In the genomic region with DNA sequence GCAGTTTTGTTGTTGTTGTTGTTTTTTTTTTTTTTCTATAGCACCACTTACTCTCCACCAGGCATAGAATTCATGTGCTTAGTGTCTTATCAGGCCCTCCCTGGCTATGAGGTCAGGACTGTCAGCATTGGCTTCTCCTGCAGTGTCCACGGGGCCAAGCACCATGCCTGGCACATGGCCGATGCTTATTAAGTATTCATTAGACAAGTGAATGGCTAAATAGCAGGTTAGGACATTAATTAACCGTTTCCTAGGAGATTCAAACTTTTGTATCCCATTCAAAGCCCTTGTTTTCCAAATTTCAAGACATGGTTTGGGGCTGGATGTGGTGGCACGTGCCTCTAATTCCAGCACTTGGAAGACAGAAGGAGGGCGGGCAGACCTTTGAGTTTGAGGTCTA, we compare ENCODE assay signal across 8 mouse cellular contexts. TPM values are rescaled to one million over a fixed set of nuclear protein-coding genes. Genes with fewer than 3 reads are reported as not detected.
DNase-seq lines count a peak whose midpoint lies in the region; ATAC-seq and TF ChIP-seq lines count a peak whose summit lies in the region.
"Had no signal": no experiment of that assay in that cellular context is flagged by ENCODE, and none has a peak within 500 bp of the region (broad histone marks: within the 10 kb centered on the region; RNA-seq: fewer than 3 reads in every experiment).

No protein-coding gene starts in this region.

- TF ChIP-seq EP300 in lung, postnatal 0 days (IDR thresholded peaks at IDR 0.05): no peak

- no peak overlapping the region for H3K9ac ChIP-seq in lung, postnatal 0 days (replicated peaks; ENCODE audit: low read depth)
- H3K9ac ChIP-seq in forebrain, embryonic 15.5 days (replicated peaks): 0 out of 2 replicates have a peak overlapping the region, but pooled peaks have one; percentile 27
- no peak overlapping the region for H3K9ac ChIP-seq in stomach, embryonic 15.5 days

- no peak for ATAC-seq in lung, postnatal 0 days
- no peak for ATAC-seq in forebrain, embryonic 15.5 days (replicated peaks)
- ATAC-seq in stomach, embryonic 15.5 days (ENCODE audit: insufficient read depth, low FRiP score, low read depth): no peak

- no peak overlapping the region for H3K4me2 ChIP-seq in lung, postnatal 0 days (replicated peaks; ENCODE audit: low read depth, low read length)
- H3K4me2 ChIP-seq in forebrain, embryonic 15.5 days (replicated peaks): no peak overlapping the region
- peak overlapping the region; percentile 47; the same call in 1 of the 2 replicates for H3K4me2 ChIP-seq in stomach, embryonic 15.5 days

- 84% methylated on average over 5 of the region's 5 CpGs for WGBS in lung, postnatal 0 days
- WGBS in forebrain, embryonic 15.5 days: 10% methylated on average over 5 of the region's 5 CpGs
- WGBS in limb, embryonic 10.5 days: 81% methylated on average over 5 of the region's 5 CpGs
- 80% methylated on average over 5 of the region's 5 CpGs for WGBS in stomach, embryonic 15.5 days

- H3K9me3 ChIP-seq in lung, postnatal 0 days (ENCODE audit: low read length): no peaks in the 10 kb centered on the region
- H3K9me3 ChIP-seq in forebrain, embryonic 15.5 days: no peaks in the 10 kb centered on the region
- no peaks in the 10 kb centered on the region for H3K9me3 ChIP-seq in limb, embryonic 10.5 days (replicated peaks)
- H3K9me3 ChIP-seq in stomach, embryonic 15.5 days: no peaks in the 10 kb centered on the region

- H3K27me3 ChIP-seq in lung, postnatal 0 days (replicated peaks; ENCODE audit: insufficient read depth, low read length): no peaks in the 10 kb centered on the region
- H3K27me3 ChIP-seq in forebrain, embryonic 15.5 days: peaks cover 23% of the 10 kb centered on the region
- H3K27me3 ChIP-seq in limb, embryonic 10.5 days (ENCODE audit: low read depth, poor library complexity, severe bottlenecking): no peaks in the 10 kb centered on the region
- H3K27me3 ChIP-seq in stomach, embryonic 15.5 days (replicated peaks): no peaks in the 10 kb centered on the region

- H3K36me3 ChIP-seq in lung, postnatal 0 days (ENCODE audit: insufficient read depth, low read length): no peaks in the 10 kb centered on the region
- no peaks in the 10 kb centered on the region for H3K36me3 ChIP-seq in forebrain, embryonic 15.5 days
- no peaks in the 10 kb centered on the region for H3K36me3 ChIP-seq in limb, embryonic 10.5 days
- no peaks in the 10 kb centered on the region for H3K36me3 ChIP-seq in stomach, embryonic 15.5 days

- no peak for TF ChIP-seq CTCF in lung, postnatal 0 days (IDR thresholded peaks at IDR 0.05)

- H3K4me3 ChIP-seq in lung, postnatal 0 days (ENCODE audit: low read depth, low read length): no peak overlapping the region
- no peak overlapping the region for H3K4me3 ChIP-seq in forebrain, embryonic 15.5 days
- 0 out of 2 replicates have a peak overlapping the region, but pooled peaks have one; percentile 40 for H3K4me3 ChIP-seq in limb, embryonic 10.5 days
- no peak overlapping the region for H3K4me3 ChIP-seq in stomach, embryonic 15.5 days (replicated peaks)

- peaks cover 11% of the 10 kb centered on the region for H3K4me1 ChIP-seq in lung, postnatal 0 days (ENCODE audit: insufficient read depth, low read depth, low read length)
- H3K4me1 ChIP-seq in forebrain, embryonic 15.5 days: peaks cover 18% of the 10 kb centered on the region
- peaks cover 90% of the 10 kb centered on the region for H3K4me1 ChIP-seq in limb, embryonic 10.5 days
- H3K4me1 ChIP-seq in stomach, embryonic 15.5 days: peaks cover 33% of the 10 kb centered on the region

- H3K27ac ChIP-seq in lung, postnatal 0 days (ENCODE audit: low read length): 0 out of 2 replicates have a peak overlapping the region, but pooled peaks have one; percentile 71
- peak overlapping the region; percentile 90 for H3K27ac ChIP-seq in forebrain, embryonic 15.5 days (replicated peaks)
- peak overlapping the region; percentile 89 for H3K27ac ChIP-seq in limb, embryonic 10.5 days
- H3K27ac ChIP-seq in stomach, embryonic 15.5 days: peak overlapping the region; percentile 89

- DNase-seq in lung, postnatal 0 days (ENCODE audit: low spot score): no peak
- DNase-seq in lung, postnatal 36 days: no peak
- DNase-seq in limb, embryonic 10.5 days (ENCODE audit: low spot score): no peak
- DNase-seq in layer of hippocampus, adult 8-10 months (ENCODE audit: low spot score in 2 of 2): no peak
- DNase-seq in thymus, postnatal 36 days: no peak

RNA-seq across cellular contexts. Expression of gene Sema4c, which starts 23.1 kb away (rescaled TPM):
- 11.7 and 15.0 TPM in 2 replicates for polyA plus RNA-seq in lung, postnatal 0 days (2015; fragmentation: Nextera tagmentation; extraction: Ambion mirVana)
- 38.2 and 38.6 TPM in 2 replicates for polyA plus RNA-seq in forebrain, embryonic 15.5 days (2015; fragmentation: Nextera tagmentation; extraction: Ambion mirVana)
- polyA plus RNA-seq in limb, embryonic 10.5 days (2016; fragmentation: Nextera tagmentation; extraction: Ambion mirVana): 28.5 and 34.2 TPM in 2 replicates
- 13.6 and 15.0 TPM in 2 replicates for polyA plus RNA-seq in stomach, embryonic 15.5 days (2015; fragmentation: Nextera tagmentation; extraction: Ambion mirVana)
- total RNA-seq in layer of hippocampus, adult 8-10 months (2022): 10 to 100 TPM; 13.8 to 18.3 (median 15.1) TPM

RNA-seq across cellular contexts. Expression of gene Ankrd39, which starts 34.0 kb away (rescaled TPM):
- polyA plus RNA-seq in lung, postnatal 0 days (2015; fragmentation: Nextera tagmentation; extraction: Ambion mirVana): 19.4 and 23.1 TPM in 2 replicates
- polyA plus RNA-seq in forebrain, embryonic 15.5 days (2015; fragmentation: Nextera tagmentation; extraction: Ambion mirVana): 18.2 and 19.2 TPM in 2 replicates
- polyA plus RNA-seq in limb, embryonic 10.5 days (2016; fragmentation: Nextera tagmentation; extraction: Ambion mirVana): 19.5 and 20.3 TPM in 2 replicates
- polyA plus RNA-seq in stomach, embryonic 15.5 days (2015; fragmentation: Nextera tagmentation; extraction: Ambion mirVana): 24.9 and 27.2 TPM in 2 replicates
- total RNA-seq in layer of hippocampus, adult 8-10 months (2022): 10 to 100 TPM; 10.3 to 18.2 (median 13.2) TPM

RNA-seq across cellular contexts. Expression of gene Gm42417, which starts 42.0 kb away (rescaled TPM):
- polyA plus RNA-seq in lung, postnatal 0 days (2015; fragmentation: Nextera tagmentation; extraction: Ambion mirVana): 0.62 TPM in 1 of 2 replicates, not detected in the other
- polyA plus RNA-seq in forebrain, embryonic 15.5 days (2015; fragmentation: Nextera tagmentation; extraction: Ambion mirVana): 1.1 TPM in 1 of 2 replicates, not detected in the other
- polyA plus RNA-seq in limb, embryonic 10.5 days (2016; fragmentation: Nextera tagmentation; extraction: Ambion mirVana): 0.39 TPM in 1 of 2 replicates, not detected in the other
- polyA plus RNA-seq in stomach, embryonic 15.5 days (2015; fragmentation: Nextera tagmentation; extraction: Ambion mirVana): not detected in 2 replicates
- under 1 TPM in 1 of 4 experiments, not detected in 3; 0.38 TPM for total RNA-seq in layer of hippocampus, adult 8-10 months (2022)
- total RNA-seq: liver, adult 2 months had no signal
- polyA plus RNA-seq: liver, adult 2 months had no signal

RNA-seq across cellular contexts. Expression of gene Ankrd23, which starts 44.6 kb away (rescaled TPM):
- polyA plus RNA-seq in lung, postnatal 0 days (2015; fragmentation: Nextera tagmentation; extraction: Ambion mirVana): 6.2 and 10.5 TPM in 2 replicates
- polyA plus RNA-seq in forebrain, embryonic 15.5 days (2015; fragmentation: Nextera tagmentation; extraction: Ambion mirVana): 12.0 and 14.4 TPM in 2 replicates
- 14.3 and 16.8 TPM in 2 replicates for polyA plus RNA-seq in limb, embryonic 10.5 days (2016; fragmentation: Nextera tagmentation; extraction: Ambion mirVana)
- 19.5 and 20.5 TPM in 2 replicates for polyA plus RNA-seq in stomach, embryonic 15.5 days (2015; fragmentation: Nextera tagmentation; extraction: Ambion mirVana)
- total RNA-seq in layer of hippocampus, adult 8-10 months (2022): 1 to 10 TPM; 3.7 to 7.7 (median 5.0) TPM
